Mouse (Mus musculus) frontal cortex, adult 2 months (tissue): Measurements from ENCODE around the gene Ice1. TPM values are rescaled to one million over a fixed set of nuclear protein-coding genes. Genes with fewer than 3 reads are reported as not detected.

Experiments used
- DNase-seq, 2 experiments: peaks; one replicate each; pipeline ENCODE4 v3.0.0; 2022; ENCODE audit warnings: low spot score in 1 of 2; ENCODE audit errors: extremely low spot score in 1 of 2
- polyA plus RNA-seq: library from polyadenylated mRNA; depleted of rRNA; stranded (reverse); fragments of >200 nt; gene quantifications from 2 replicates; pipeline ENCODE4 v1.2.3, GENCODE M21; 2012; rRNA removed

The Ice1 gene
- polyA plus RNA-seq, 1 experiment, result 119 TPM

DNA sequence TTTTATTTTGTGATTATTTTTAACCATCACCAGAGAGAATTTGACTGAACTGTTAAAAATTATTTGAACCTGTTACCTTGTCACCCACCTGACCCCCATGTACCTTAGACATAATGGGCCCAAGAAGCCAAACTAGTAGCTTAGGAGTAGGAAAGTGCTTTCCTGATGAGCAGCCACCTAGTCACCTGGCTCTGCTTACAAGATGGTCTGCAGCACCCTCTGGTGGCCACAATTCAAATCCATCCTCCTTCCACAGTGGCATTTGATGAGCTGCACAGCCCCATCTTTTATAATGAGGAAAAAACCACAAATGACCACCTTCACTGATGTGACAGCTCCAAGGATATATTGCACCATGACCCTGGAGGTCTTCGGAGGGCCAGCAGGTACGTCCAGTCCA lies 50.5 kb downstream of the Ice1 start:
- DNase-seq, result peak; percentile 53 to 87

DNA sequence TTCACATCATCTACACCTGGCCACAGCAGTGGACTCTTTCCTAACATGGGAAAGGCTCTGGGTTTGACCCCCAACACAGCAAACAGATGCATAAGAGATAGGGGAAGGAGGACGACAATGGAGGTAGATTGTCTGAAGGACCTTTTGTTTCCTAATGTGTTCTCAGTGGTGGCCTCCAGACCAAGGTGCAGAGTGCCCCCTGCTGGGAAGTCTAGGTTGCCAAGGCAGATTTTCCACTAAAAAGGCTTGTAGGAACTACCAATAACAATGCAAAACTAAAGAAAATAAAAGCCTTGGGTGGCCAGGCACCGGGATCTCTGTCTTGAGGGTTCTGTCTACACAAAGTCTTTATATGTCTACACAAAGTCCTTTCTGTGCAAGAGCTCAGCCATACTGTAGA lies 54.9 kb downstream of the Ice1 start:
- DNase-seq, result peak in 1 of 2 experiments; percentile 82

DNA sequence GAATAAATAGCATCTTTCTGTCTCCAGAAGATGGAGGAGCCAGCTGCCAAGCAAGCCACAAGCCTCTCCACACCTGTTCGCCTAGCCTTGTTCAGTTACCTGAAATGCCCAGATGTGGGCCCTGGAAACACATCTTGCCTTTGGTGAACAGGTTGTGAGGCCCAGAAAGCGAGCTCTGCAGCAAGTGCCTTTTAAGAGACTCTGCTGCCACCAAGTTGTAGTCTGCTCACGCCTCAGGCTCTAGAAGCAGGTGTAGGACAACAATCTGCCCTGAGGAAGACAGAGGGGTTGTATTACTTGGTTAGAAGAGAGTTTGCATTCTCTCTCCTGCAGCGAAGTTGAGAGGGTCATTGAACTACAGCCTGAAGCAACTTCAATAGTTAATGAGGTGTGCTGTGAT lies 55.9 kb downstream of the Ice1 start:
- no peak for DNase-seq

DNA sequence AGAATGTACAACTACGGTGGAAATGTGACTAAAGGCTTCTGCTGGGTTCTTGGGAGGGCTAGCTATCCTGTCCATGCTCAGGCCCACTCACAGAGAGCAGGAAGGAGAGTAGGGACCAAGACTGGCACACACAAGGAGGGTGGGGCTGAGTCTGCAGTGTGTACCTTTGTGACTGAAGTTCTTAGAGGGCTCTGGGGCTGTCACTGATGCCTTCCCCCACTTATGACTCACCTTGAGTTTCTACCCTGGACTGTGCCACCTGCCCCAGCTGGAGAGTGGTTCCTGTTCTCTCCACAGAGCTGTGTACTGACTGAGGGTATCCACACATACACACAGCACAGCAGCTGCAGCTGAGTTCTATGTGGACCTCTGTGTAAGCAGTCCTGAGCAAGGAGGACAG lies 63.2 kb downstream of the Ice1 start:
- DNase-seq, result no peak

DNA sequence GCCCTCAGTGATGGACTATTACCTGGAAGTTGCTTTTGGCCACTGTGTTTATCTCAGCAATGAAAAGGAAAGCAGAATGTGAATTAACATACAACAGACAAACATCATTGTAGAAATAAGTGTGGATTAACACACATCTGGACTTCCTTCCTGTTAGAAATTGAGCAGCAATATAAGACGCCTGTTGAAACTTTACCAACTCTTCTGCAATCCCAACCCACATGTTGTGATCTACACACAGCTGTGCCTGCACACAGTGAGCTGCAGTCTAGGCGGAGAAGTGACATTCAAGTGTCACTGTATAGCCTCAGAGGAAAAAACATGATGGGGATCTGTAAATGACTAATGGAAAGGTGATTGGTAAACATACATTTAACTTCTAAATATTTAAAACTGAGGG lies 69.5 kb downstream of the Ice1 start:
- no peak for DNase-seq

DNA sequence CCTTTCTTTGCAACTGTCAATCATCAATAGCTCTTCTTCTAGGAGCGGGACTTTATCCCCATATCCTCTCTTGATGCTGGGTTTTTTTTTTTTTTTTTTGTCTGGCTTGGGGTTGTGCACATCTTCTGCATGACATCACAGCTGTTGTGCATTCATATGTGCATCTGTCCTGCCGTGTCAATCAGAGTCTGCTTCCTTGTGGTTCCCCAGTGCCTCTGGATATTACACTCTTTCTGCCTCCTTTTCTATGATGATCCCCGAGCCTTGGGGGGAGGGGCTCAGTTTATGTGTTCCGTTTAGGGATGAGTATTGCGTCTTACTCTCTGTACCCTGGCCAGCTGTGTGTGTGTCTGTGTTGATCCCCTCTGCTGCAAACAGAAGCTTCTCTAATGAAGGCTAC lies 84.0 kb downstream of the Ice1 start:
- no peak for DNase-seq

DNA sequence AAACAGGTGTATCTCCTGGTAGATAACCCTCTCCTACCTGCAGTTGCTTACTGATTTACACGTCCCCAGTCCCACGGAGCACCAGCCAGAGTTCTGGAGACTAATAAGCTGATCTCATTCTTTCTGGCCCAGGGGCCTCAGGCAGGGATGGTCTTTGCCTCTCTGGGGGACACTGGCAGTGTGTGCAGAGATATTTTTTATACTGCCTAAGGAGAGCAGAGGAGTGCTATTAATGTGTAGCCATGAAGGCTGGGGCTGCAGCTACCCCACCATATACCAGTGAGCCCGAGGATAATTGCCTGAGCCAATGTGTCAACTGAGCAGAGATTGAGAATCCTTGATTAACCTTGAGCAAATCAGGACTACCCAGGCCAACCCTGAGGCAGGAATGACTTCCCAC lies 90.0 kb downstream of the Ice1 start:
- DNase-seq, result no peak

DNA sequence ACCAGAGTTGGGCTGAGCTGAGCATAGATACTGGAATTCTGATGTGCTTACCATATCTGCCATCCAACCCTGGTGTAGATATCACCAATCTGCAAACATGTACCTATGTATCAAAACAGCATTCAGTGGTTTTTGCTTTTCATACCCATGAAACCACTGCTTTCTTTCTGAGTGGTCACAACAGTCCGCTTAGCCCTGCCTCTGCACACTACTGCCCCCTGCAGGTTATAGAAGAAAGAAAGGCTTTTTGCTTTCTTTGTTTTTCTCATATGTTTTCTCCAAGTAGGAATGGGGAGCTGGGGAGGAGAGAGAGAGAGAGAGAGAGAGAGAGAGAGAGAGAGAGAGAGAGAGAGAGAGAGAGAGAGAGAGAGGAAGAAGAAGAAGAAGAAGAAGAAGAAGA lies 92.2 kb downstream of the Ice1 start:
- DNase-seq, result peak in 1 of 2 experiments; percentile 60

DNA sequence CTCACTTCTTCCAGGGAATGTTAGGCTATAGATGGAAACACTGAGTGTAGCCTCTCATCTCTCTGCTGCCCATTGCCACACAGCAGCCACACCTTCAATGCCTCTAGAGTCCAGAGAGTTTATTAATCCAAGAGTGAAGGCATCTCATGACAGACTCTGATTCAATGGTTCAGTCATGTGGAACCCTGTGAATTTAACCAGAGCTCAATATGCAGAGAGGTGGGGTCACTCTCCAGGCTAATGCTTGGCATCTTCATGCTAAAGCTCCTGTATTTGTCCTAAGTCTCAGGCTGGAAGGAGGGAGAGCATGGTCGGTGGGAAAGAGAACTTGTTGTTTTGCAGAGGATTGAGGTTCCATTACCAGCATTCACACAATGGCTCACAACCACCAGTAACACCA lies 97.6 kb downstream of the Ice1 start:
- no peak for DNase-seq

DNA sequence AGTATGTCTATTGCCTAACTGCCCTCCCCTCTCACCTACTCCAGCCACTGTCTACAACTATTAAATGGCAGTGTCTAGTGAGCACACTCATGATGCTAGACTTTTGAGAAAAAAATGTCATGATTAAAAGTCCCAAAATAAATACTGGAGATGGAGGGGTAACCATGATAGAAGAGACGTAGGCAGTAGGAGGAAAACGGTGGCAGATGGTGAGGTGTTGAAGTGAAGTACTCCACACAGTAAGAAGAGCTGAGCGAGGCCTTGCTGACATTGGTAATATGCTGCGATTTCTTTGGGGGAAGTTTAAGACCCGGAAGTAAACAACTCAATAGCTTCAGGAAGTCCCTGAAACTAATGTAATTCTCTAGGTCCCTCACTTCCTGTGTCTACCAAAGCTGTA lies 104.0 kb downstream of the Ice1 start:
- DNase-seq, result no peak

DNA sequence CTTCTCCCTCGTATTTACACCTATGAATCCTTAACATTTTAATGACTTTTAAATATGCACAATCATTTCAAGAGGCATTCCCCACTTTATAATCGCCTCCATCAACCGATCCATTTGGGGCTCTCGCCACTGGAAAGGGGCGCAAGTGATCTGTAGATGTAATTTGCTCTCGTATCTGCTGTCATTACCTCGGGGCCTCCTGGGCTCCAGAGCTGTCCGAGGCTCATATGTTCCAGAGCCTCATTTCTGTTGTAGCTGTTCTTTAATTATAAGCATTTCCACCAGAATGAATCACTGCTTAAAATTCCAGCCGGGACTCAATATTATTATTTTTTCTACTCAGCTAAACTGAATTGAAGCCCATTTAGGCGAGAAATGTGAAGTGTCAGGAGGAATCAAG lies 104.7 kb downstream of the Ice1 start:
- DNase-seq, result no peak

DNA sequence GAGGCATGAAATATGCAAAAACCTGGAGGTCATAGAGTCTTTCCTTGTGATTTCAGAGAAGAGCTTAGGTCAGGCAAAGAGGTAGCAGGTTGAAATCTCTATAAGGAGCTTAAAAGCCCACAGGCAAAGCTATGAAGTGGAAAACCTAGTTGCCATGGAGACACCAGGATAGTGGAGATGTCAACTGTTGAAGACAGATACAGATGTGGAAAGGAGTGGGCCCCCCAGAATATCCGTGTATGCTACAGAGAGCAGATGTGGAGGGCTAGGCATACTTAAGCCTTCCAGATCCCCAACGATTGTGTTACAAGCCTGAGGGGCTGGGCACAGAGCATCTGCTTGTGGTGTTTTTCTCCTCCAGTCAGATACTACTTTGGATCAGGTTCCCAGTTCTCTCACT lies 119.8 kb downstream of the Ice1 start:
- DNase-seq, result no peak

DNA sequence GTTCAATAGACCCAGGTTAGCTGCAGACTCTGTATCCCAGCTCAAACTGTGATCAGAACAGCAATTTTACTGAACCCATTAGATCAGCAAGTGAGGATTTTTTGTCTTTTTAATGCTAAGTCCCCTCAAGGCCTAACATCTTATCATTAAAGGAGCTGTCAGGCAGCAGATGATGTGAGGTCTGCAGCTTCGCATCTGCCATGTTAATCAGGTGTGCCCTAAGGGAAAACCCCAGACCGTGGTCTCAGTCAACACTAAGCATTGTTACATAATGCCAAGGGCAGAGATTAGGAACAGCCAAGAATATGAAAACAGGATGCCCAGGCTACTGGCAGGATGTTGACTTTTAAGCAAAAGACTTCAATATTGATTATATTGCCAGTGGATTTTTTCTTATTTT lies 122.4 kb downstream of the Ice1 start:
- no peak for DNase-seq

DNA sequence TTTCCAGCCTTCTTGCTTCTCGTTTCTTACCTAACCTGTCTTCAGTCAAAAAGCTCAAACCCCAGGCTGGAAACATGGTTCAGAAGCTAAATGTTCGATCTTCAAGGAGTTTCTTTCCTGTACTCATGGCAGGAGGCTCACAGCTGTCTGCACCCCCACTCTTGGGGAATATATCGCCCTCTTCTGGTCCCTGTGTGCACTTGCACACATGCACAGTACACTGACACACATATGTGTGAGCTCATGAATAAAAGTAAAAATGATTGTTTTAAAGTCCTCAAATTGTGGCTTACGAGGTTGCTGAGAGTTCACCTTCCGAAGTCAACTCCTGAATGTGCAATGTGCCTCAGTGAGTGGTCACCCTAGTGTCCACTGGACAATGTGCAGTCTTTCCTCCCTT lies 127.2 kb downstream of the Ice1 start:
- DNase-seq, result no peak

DNA sequence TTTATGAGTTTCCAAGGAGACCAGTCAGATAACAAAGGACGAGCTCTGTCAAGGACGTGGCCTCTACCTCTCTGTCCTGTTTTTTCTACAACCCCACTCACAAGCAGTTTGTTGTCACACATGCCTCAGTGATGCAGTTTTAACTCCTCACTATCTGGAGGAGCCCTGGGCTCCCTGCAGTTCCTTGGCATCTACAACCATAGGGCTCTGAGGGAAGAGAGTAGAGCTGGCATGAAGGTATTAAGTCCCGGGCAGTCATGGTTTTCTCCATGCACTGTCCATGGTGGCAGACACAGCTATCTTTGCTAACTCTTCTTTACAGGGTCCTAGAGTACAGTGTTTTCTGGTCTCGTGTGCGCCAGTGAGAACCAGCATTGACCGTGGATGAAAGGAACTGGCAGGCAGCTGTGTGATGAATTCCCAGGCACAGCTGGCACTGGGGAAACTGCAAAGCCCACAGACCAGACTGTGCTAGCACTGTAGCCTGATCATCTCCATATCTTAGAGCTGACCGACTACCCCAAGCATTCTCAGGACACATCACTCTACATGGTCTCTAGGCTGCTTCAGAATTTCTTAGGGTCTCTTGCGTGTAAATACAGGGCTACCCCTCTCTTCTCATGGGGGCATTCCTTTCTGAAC lies 127.9 kb downstream of the Ice1 start:
- no peak for DNase-seq

DNA sequence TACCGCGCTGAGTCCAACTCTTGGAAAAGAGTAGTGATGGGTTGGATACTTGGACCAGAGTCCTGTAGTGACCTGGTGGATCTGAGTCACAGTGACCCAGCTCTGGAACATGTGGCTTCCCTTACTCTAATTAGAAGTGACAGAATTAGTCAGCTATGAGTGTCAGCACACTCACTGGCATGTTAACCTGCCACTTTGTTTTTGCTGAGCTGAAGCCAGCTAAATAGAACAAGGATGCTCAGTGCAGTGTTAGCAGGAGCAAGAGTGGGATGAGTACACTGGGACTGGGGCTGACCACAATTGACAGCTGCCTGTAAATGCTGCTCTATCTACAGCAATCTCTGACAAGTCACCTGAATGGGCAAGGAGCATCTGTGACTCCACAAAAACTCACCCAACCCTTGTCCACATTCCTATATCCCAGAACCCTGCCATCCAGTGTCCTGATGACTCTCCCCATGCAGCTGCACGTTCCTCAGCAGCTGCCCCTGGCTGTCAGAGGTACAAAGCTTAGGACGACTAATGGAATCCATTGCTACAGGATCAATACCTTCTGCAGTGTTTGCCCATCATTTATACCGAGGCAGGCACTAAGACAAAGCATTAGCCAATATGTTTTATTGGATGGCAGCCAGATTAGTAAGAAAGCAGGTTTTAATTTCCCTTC lies 128.6 kb downstream of the Ice1 start:
- no peak for DNase-seq

Other genes with a start within 250 kb of the Ice1 start
- gene Adamts16, start 204.2 kb upstream of the Ice1 start, polyA plus RNA-seq, result 3.6 and 5.1 TPM in 2 replicates